Mouse (Mus musculus): Measurements from ENCODE around the gene Anks1. TPM values are rescaled to one million over a fixed set of nuclear protein-coding genes. Genes with fewer than 3 reads are reported as not detected.
"Not testable (repeated sequence)": the region's sequence is repeated elsewhere in the genome, so short reads cannot be mapped to it uniquely, and the experiment has no call there.

Anks1 gene
- polyA plus RNA-seq, 1 experiment from 2014 or later: 3.4 TPM

GRCm38 (mm10) chr17:27982070-27982457, 73.0 kb downstream of the Anks1 start:
- peaks cover 23% of the 10 kb centered on the region; the same call in 1 of the 2 replicates for H3K36me3 ChIP-seq (replicated peaks)
- H3K4me1 ChIP-seq (replicated peaks); H3K9me3 ChIP-seq (replicated peaks); H3K27ac ChIP-seq (replicated peaks); ATAC-seq (ENCODE audit: insufficient read depth); H3K4me2 ChIP-seq; H3K9ac ChIP-seq; H3K4me3 ChIP-seq (replicated peaks); H3K27me3 ChIP-seq: not testable (repeated sequence)
- WGBS (ENCODE audit: insufficient replicate concordance): 78% methylated on average over 14 of the region's 14 CpGs

- H3K4me3 ChIP-seq (replicated peaks): no peak overlapping the region
- no peak overlapping the region for H3K27ac ChIP-seq (replicated peaks)
- H3K9ac ChIP-seq: no peak overlapping the region
- ATAC-seq (ENCODE audit: insufficient read depth): no peak
- peaks cover 21% of the 10 kb centered on the region; the same call in 1 of the 2 replicates for H3K36me3 ChIP-seq (replicated peaks)
- H3K4me2 ChIP-seq: no peak overlapping the region
- WGBS (ENCODE audit: insufficient replicate concordance): 60% methylated on average over 7 of the region's 7 CpGs
- no peaks in the 10 kb centered on the region for H3K27me3 ChIP-seq
- H3K4me1 ChIP-seq (replicated peaks): no peaks in the 10 kb centered on the region; the same call in 1 of the 2 replicates
- H3K9me3 ChIP-seq (replicated peaks): no peaks in the 10 kb centered on the region
These were observed 73.7 kb downstream of the Anks1 start for GRCm38 (mm10) chr17:27982712-27983266.

GRCm38 (mm10) chr17:27984421-27984820, 75.3 kb downstream of the Anks1 start:
- H3K4me1 ChIP-seq (replicated peaks): no peaks in the 10 kb centered on the region; the same call in 1 of the 2 replicates
- no peak overlapping the region for H3K4me3 ChIP-seq (replicated peaks)
- peaks cover 25% of the 10 kb centered on the region; the same call in 1 of the 2 replicates for H3K36me3 ChIP-seq (replicated peaks)
- H3K4me2 ChIP-seq: no peak overlapping the region
- 81% methylated on average over 12 of the region's 12 CpGs for WGBS (ENCODE audit: insufficient replicate concordance)
- no peaks in the 10 kb centered on the region for H3K9me3 ChIP-seq (replicated peaks)
- H3K27ac ChIP-seq (replicated peaks): no peak overlapping the region
- H3K27me3 ChIP-seq: no peaks in the 10 kb centered on the region
- H3K9ac ChIP-seq: no peak overlapping the region
- no peak for ATAC-seq (ENCODE audit: insufficient read depth)

GRCm38 (mm10) chr17:27986106-27986505, 77.0 kb downstream of the Anks1 start:
- no peaks in the 10 kb centered on the region for H3K27me3 ChIP-seq
- no peak overlapping the region for H3K9ac ChIP-seq
- no peak overlapping the region for H3K4me2 ChIP-seq
- WGBS (ENCODE audit: insufficient replicate concordance): 90% methylated on average over 19 of the region's 19 CpGs
- no peaks in the 10 kb centered on the region for H3K4me1 ChIP-seq (replicated peaks)
- no peak for ATAC-seq (ENCODE audit: insufficient read depth)
- no peak overlapping the region for H3K4me3 ChIP-seq (replicated peaks)
- H3K36me3 ChIP-seq (replicated peaks): peaks cover 27% of the 10 kb centered on the region; the same call in 1 of the 2 replicates
- H3K9me3 ChIP-seq (replicated peaks): no peaks in the 10 kb centered on the region
- H3K27ac ChIP-seq (replicated peaks): no peak overlapping the region

GRCm38 (mm10) chr17:27989807-27990542, 80.9 kb downstream of the Anks1 start:
- Histone ChIP-seq H3K4me3 (replicated peaks) (no peak overlapping the region), H3K36me3 (replicated peaks) (peaks cover 36% of the 10 kb centered on the region; the same call in 1 of the 2 replicates), H3K4me2 (no peak overlapping the region), H3K27me3 (no peaks in the 10 kb centered on the region), H3K4me1 (replicated peaks) (peaks cover 4% of the 10 kb centered on the region; the same call in 1 of the 2 replicates), H3K9me3 (replicated peaks) (no peaks in the 10 kb centered on the region), H3K9ac (no peak overlapping the region), H3K27ac (replicated peaks) (no peak overlapping the region)
- ATAC-seq (ENCODE audit: insufficient read depth): no peak
- WGBS (ENCODE audit: insufficient replicate concordance): 34% methylated on average over 15 of the region's 15 CpGs

- H3K36me3 ChIP-seq (replicated peaks): peaks cover 12% of the 10 kb centered on the region
- H3K4me2 ChIP-seq: no peak overlapping the region
- no peak overlapping the region for H3K9ac ChIP-seq
- 52% methylated on average over 10 of the region's 10 CpGs for WGBS (ENCODE audit: insufficient replicate concordance)
- H3K27me3 ChIP-seq: no peaks in the 10 kb centered on the region
- ATAC-seq (ENCODE audit: insufficient read depth): no peak
- no peaks in the 10 kb centered on the region for H3K9me3 ChIP-seq (replicated peaks)
- peaks cover 8% of the 10 kb centered on the region; the same call in 1 of the 2 replicates for H3K4me1 ChIP-seq (replicated peaks)
- H3K27ac ChIP-seq (replicated peaks): no peak overlapping the region
- H3K4me3 ChIP-seq (replicated peaks): no peak overlapping the region
These were observed 85.2 kb downstream of the Anks1 start for GRCm38 (mm10) chr17:27994001-27994944.

- Histone ChIP-seq H3K4me3 (replicated peaks) (no peak overlapping the region), H3K9me3 (replicated peaks) (no peaks in the 10 kb centered on the region), H3K4me1 (replicated peaks) (peaks cover 8% of the 10 kb centered on the region; the same call in 1 of the 2 replicates), H3K27me3 (no peaks in the 10 kb centered on the region), H3K4me2 (no peak overlapping the region), H3K36me3 (replicated peaks) (peaks cover 9% of the 10 kb centered on the region; the same call in 1 of the 2 replicates), H3K9ac (no peak overlapping the region), H3K27ac (replicated peaks) (no peak overlapping the region)
- WGBS (ENCODE audit: insufficient replicate concordance): 60% methylated on average over 4 of the region's 4 CpGs
- ATAC-seq (ENCODE audit: insufficient read depth): no peak
These were observed 87.2 kb downstream of the Anks1 start for GRCm38 (mm10) chr17:27996320-27996719.

GRCm38 (mm10) chr17:27997212-27997611, 88.1 kb downstream of the Anks1 start:
- H3K36me3 ChIP-seq (replicated peaks): peaks cover 4% of the 10 kb centered on the region; the same call in 1 of the 2 replicates
- 58% methylated on average over 12 of the region's 12 CpGs for WGBS (ENCODE audit: insufficient replicate concordance)
- H3K4me2 ChIP-seq: no peak overlapping the region
- H3K9ac ChIP-seq: no peak overlapping the region
- H3K9me3 ChIP-seq (replicated peaks): no peaks in the 10 kb centered on the region
- H3K27ac ChIP-seq (replicated peaks): no peak overlapping the region
- H3K4me3 ChIP-seq (replicated peaks): no peak overlapping the region
- no peak for ATAC-seq (ENCODE audit: insufficient read depth)
- H3K27me3 ChIP-seq: no peaks in the 10 kb centered on the region
- H3K4me1 ChIP-seq (replicated peaks): peaks cover 8% of the 10 kb centered on the region; the same call in 1 of the 2 replicates

- H3K27ac ChIP-seq (replicated peaks); ATAC-seq (ENCODE audit: insufficient read depth); H3K4me1 ChIP-seq (replicated peaks); H3K4me2 ChIP-seq; H3K9me3 ChIP-seq (replicated peaks); H3K27me3 ChIP-seq; H3K36me3 ChIP-seq (replicated peaks); H3K4me3 ChIP-seq (replicated peaks); H3K9ac ChIP-seq: not testable (repeated sequence)
- 71% methylated on average over 13 of the region's 13 CpGs for WGBS (ENCODE audit: insufficient replicate concordance)
These were observed 90.7 kb downstream of the Anks1 start for GRCm38 (mm10) chr17:27999683-28000273.

- no peaks in the 10 kb centered on the region for H3K27me3 ChIP-seq
- WGBS (ENCODE audit: insufficient replicate concordance): 78% methylated on average over 4 of the region's 4 CpGs
- no peak overlapping the region for H3K4me2 ChIP-seq
- no peak overlapping the region for H3K9ac ChIP-seq
- H3K9me3 ChIP-seq (replicated peaks): no peaks in the 10 kb centered on the region
- no peaks in the 10 kb centered on the region; the same call in 1 of the 2 replicates for H3K36me3 ChIP-seq (replicated peaks)
- ATAC-seq (ENCODE audit: insufficient read depth): no peak
- 0 out of 2 replicates have a peak, but pooled peaks cover 4% of the 10 kb centered on the region for H3K4me1 ChIP-seq (replicated peaks)
- no peak overlapping the region for H3K4me3 ChIP-seq (replicated peaks)
- no peak overlapping the region for H3K27ac ChIP-seq (replicated peaks)
These were observed 91.3 kb downstream of the Anks1 start for GRCm38 (mm10) chr17:28000389-28000788.

All from liver, embryonic 15.5 days (tissue).